Mouse (Mus musculus): ENCODE data around the gene Tenm2. TPM values are rescaled to one million over a fixed set of nuclear protein-coding genes. Genes with fewer than 3 reads are reported as not detected.

Tenm2 gene
- polyA plus RNA-seq, 1 experiment from 2014 or later: 1.4 TPM

- Histone ChIP-seq H3K27me3 (replicated peaks) (no peaks in the 10 kb centered on the region), H3K27ac (ENCODE audit: poor library complexity, severe bottlenecking) (peak overlapping the region; percentile 77; the same call in 1 of the 2 replicates)
- no peak for ATAC-seq (ENCODE audit: insufficient number of reproducible peaks, low FRiP score)
Observed at GRCm38 (mm10) chr11:36203896-36204295, 1031.9 kb downstream of the Tenm2 start.

DNA sequence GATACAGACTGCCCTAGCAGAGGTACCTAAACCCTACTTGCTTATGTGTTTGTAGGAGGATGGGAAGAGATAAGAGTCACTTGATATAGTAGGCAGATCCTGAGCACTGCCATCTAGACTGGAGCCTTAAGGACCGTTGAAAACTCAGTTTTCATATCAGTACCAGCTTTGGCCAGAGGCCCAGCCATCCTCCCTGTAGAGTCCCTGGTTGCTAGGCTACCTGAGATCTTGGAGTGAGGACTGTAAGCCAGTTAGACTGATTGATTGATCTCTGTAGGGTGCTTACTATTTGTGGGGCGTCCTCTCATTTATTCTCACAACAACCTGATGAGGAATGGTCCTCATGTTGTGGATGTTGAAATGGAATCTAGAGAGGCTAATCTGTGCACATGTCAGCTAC, 1041.4 kb downstream of the Tenm2 start:
- ATAC-seq (ENCODE audit: insufficient number of reproducible peaks, low FRiP score): no peak
- Histone ChIP-seq H3K27me3 (replicated peaks) (no peaks in the 10 kb centered on the region), H3K27ac (ENCODE audit: poor library complexity, severe bottlenecking) (no peak overlapping the region), H3K4me2 (no peak overlapping the region), H3K9ac (no peak overlapping the region), H3K4me1 (replicated peaks) (0 out of 2 replicates have a peak, but pooled peaks cover 5% of the 10 kb centered on the region), H3K9me3 (replicated peaks) (0 out of 2 replicates have a peak, but pooled peaks cover 2% of the 10 kb centered on the region), H3K36me3 (no peaks in the 10 kb centered on the region), H3K4me3 (no peak overlapping the region)
- WGBS: 46% methylated on average over 2 of the region's 2 CpGs

More at GRCm38 (mm10) chr11:36203896-36204295, 1031.9 kb downstream of the Tenm2 start:
- Histone ChIP-seq H3K4me2 (no peak overlapping the region), H3K4me3 (no peak overlapping the region), H3K4me1 (replicated peaks) (peaks cover 26% of the 10 kb centered on the region), H3K36me3 (no peaks in the 10 kb centered on the region), H3K9ac (no peak overlapping the region), H3K9me3 (replicated peaks) (no peaks in the 10 kb centered on the region)
- whole genome bisulfite sequencing: 90% methylated on average over 1 of the region's 1 CpGs

DNA sequence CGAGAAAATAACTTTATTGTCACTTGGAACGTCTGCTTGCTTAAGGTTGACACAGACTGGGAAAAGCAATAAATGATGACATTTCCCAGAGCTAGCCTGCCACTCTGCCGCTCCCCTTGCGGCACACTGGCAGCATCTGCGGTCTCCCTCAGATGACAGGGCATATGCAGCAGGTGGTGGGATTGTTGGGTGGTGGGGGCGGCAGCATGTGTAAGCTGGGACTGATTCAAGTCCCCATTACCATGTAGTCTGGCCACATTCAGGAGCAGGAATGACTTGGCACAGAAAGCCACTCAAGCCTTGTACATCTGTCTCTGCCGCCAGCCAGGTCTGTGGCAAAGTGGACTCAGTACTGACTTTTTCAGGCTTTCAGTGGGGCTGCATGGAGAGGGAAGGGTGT, 1059.7 kb downstream of the Tenm2 start:
- Histone ChIP-seq H3K9ac (no peak overlapping the region), H3K27me3 (replicated peaks) (no peaks in the 10 kb centered on the region), H3K4me3 (no peak overlapping the region), H3K9me3 (replicated peaks) (no peaks in the 10 kb centered on the region), H3K4me2 (no peak overlapping the region), H3K4me1 (replicated peaks) (no peaks in the 10 kb centered on the region), H3K36me3 (no peaks in the 10 kb centered on the region), H3K27ac (ENCODE audit: poor library complexity, severe bottlenecking) (no peak overlapping the region)
- no peak for ATAC-seq (ENCODE audit: insufficient number of reproducible peaks, low FRiP score)
- 69% methylated on average over 7 of the region's 7 CpGs for WGBS

DNA sequence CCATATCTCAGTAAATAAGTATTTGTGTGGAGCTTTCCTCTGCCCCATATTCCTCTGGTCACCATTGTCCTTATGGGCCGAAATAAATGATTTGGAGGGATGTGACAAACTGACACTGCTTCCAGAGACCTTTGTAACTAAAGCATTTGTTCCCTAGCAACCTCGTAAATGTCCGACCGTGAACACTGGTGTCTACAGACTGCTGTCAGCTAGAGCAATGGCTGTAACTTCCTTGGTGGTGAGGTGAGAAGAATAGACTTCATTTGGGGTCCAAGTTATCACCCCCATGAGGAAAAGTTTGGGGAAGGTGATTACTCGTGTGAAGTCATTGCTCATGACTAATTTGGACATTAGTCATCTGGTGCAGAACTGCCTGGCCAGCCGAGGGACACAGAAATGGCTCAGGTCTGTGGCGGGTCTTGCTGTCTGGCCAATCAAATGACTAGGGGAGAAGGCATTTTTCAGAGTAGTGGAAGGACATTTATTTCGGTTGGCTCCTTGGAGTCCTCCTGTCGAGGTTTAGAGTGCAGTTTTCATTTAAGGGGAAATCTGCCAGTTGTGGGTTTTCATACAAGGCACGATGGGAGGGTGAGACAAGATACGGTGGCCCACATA, 1062.6 kb downstream of the Tenm2 start:
- no peak overlapping the region for H3K4me2 ChIP-seq
- no peaks in the 10 kb centered on the region for H3K27me3 ChIP-seq (replicated peaks)
- no peak overlapping the region for H3K27ac ChIP-seq (ENCODE audit: poor library complexity, severe bottlenecking)
- WGBS: 73% methylated on average over 11 of the region's 11 CpGs
- no peak for ATAC-seq (ENCODE audit: insufficient number of reproducible peaks, low FRiP score)
- H3K9me3 ChIP-seq (replicated peaks): no peaks in the 10 kb centered on the region
- no peaks in the 10 kb centered on the region for H3K4me1 ChIP-seq (replicated peaks)
- H3K36me3 ChIP-seq: no peaks in the 10 kb centered on the region
- no peak overlapping the region for H3K4me3 ChIP-seq
- H3K9ac ChIP-seq: no peak overlapping the region

DNA sequence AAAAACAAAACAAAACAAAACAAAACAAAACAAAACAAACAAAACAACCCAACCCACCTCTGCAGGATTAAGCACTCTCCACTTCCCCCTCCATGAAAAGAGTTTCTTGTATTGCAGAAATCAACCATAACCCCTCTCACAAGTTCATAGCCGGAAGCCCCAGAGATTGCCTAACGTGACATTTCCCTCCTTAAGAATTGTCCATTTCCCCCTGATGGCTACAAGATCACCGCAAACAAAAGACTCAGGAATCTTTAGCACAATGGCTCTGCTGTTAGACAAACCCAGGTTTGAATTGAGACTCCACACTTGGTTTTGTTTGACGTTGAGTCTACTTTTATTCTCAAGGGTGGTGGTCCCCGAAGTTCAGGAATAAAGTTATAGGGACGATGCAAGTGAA, 1063.2 kb downstream of the Tenm2 start:
- no peak for ATAC-seq (ENCODE audit: insufficient number of reproducible peaks, low FRiP score)
- Histone ChIP-seq H3K4me1 (replicated peaks) (no peaks in the 10 kb centered on the region), H3K9me3 (replicated peaks) (no peaks in the 10 kb centered on the region), H3K27ac (ENCODE audit: poor library complexity, severe bottlenecking) (no peak overlapping the region), H3K4me3 (no peak overlapping the region), H3K36me3 (no peaks in the 10 kb centered on the region), H3K4me2 (no peak overlapping the region), H3K9ac (no peak overlapping the region), H3K27me3 (replicated peaks) (no peaks in the 10 kb centered on the region)
- WGBS: 76% methylated on average over 6 of the region's 6 CpGs

- no peak overlapping the region for H3K4me2 ChIP-seq
- H3K9ac ChIP-seq: no peak overlapping the region
- WGBS: 77% methylated on average over 7 of the region's 7 CpGs
- H3K27ac ChIP-seq (ENCODE audit: poor library complexity, severe bottlenecking): no peak overlapping the region
- no peaks in the 10 kb centered on the region for H3K27me3 ChIP-seq (replicated peaks)
- no peaks in the 10 kb centered on the region for H3K9me3 ChIP-seq (replicated peaks)
- H3K4me3 ChIP-seq: no peak overlapping the region
- no peaks in the 10 kb centered on the region for H3K4me1 ChIP-seq (replicated peaks)
- no peaks in the 10 kb centered on the region for H3K36me3 ChIP-seq
- ATAC-seq (ENCODE audit: insufficient number of reproducible peaks, low FRiP score): no peak
Observed at GRCm38 (mm10) chr11:36171991-36172390, 1063.8 kb downstream of the Tenm2 start.

DNA sequence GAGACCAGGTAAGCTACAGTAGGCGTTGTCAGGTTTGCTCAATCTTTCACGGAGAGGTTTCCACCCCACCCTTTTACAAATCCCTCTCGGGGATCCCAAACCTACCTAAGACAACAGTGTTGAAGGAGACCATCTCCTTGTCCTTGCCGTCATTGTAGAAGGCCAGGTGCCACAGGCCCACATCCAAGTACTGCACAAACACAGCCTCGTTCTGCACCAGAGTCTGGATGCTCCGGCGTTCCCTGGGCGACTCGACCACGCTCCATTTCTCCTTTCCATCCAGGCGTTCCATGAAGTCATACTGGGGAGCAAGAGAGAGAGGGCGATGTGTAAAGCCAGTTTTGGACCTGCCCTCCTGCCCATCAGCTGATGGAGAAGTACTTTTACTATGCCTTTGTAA, 1064.5 kb downstream of the Tenm2 start:
- ATAC-seq (ENCODE audit: insufficient number of reproducible peaks, low FRiP score): no peak

DNA sequence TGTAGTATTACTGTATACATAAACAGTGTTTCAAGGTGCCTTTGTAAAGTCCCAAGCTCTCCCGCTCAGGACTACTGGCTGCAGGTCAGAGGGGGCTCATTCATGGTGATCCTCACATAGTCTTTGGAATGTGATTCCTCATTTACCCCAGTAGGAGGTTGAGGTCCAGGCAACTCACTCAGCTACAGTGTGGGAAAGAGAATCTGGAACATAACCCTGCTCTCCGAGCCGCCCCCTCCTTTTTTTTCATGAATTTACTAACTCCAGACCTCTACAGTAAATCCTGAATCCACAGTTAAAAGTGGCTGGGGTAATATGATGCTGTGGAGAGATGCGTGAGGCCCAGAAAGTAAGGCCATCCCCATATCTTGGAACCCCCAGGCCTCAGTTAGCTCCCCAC, 1066.0 kb downstream of the Tenm2 start:
- no peak for ATAC-seq (ENCODE audit: insufficient number of reproducible peaks, low FRiP score)
- Histone ChIP-seq H3K4me2 (no peak overlapping the region), H3K36me3 (no peaks in the 10 kb centered on the region), H3K27ac (ENCODE audit: poor library complexity, severe bottlenecking) (no peak overlapping the region), H3K4me3 (no peak overlapping the region), H3K9ac (no peak overlapping the region), H3K4me1 (replicated peaks) (no peaks in the 10 kb centered on the region), H3K27me3 (replicated peaks) (no peaks in the 10 kb centered on the region), H3K9me3 (replicated peaks) (no peaks in the 10 kb centered on the region)
- 73% methylated on average over 4 of the region's 4 CpGs for WGBS

More for the DNA sequence above, 1064.5 kb downstream of the Tenm2 start:
- no peaks in the 10 kb centered on the region for H3K9me3 ChIP-seq (replicated peaks)
- H3K9ac ChIP-seq: no peak overlapping the region
- no peak overlapping the region for H3K4me3 ChIP-seq
- WGBS: 88% methylated on average over 12 of the region's 12 CpGs
- no peak overlapping the region for H3K4me2 ChIP-seq
- H3K27ac ChIP-seq (ENCODE audit: poor library complexity, severe bottlenecking): no peak overlapping the region
- H3K36me3 ChIP-seq: no peaks in the 10 kb centered on the region
- no peaks in the 10 kb centered on the region for H3K4me1 ChIP-seq (replicated peaks)
- H3K27me3 ChIP-seq (replicated peaks): no peaks in the 10 kb centered on the region

DNA sequence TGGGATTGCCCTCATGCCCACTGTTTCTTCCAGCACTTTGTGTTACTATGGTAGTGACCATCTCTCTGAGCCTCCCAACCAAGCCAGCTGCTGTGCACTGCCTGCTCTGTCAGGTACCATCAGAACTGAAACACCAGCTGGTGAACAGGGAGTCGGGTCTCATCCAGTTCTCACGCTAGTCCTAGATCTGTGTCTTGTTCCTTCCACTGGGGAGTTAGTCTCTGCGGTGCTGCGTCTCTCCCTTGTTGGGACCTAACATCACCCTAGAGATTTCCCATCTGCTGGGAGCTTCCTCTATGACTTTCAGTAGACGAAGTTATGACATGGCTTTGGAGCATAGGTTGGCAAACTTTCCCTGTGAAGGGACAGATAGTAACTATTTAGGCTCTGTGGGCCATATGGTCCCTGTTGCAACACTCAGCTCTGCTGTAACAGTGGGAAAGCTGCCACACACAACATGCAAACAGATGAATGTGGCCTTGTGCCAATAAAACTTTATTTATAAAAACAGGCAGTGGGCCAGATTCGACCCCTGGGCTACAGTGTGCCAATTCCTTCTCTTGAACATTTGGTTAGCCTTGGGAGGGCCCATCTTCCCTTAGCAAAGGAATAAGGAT, 1066.7 kb downstream of the Tenm2 start:
- Histone ChIP-seq H3K36me3 (no peaks in the 10 kb centered on the region), H3K4me2 (no peak overlapping the region), H3K4me3 (no peak overlapping the region), H3K27ac (ENCODE audit: poor library complexity, severe bottlenecking) (no peak overlapping the region), H3K9me3 (replicated peaks) (no peaks in the 10 kb centered on the region), H3K4me1 (replicated peaks) (no peaks in the 10 kb centered on the region), H3K9ac (no peak overlapping the region), H3K27me3 (replicated peaks) (no peaks in the 10 kb centered on the region)
- ATAC-seq (ENCODE audit: insufficient number of reproducible peaks, low FRiP score): no peak
- WGBS: 86% methylated on average over 6 of the region's 6 CpGs

DNA sequence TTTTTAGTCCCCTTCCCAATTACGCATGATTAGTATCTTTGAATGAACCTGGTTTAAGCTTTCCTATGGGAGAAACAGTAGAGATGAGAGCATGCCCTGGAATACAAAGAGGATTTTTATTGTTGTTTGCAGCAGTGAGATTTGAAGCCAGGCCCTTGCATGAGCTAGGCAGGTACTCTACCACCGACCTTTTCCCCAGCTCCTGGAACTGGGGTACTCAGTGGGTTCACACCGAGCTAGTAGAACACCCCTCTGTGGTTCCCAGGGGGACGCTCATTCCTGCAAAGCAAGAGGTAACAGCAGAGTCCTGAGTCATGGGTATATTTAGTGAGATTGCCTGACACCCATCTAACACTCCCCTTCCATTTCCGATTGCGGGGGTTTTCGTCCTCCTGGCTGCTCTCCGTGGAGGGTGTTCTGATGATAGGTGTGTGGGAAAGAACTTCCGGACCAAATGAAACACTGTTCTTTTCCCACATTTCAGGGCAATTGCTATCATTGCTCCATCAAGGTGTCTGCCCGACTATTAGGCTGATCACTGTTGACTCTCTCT, 1067.9 kb downstream of the Tenm2 start:
- Histone ChIP-seq H3K36me3 (no peaks in the 10 kb centered on the region), H3K4me2 (no peak overlapping the region), H3K4me3 (no peak overlapping the region), H3K9ac (no peak overlapping the region), H3K27me3 (replicated peaks) (no peaks in the 10 kb centered on the region), H3K4me1 (replicated peaks) (0 out of 2 replicates have a peak, but pooled peaks cover 4% of the 10 kb centered on the region), H3K9me3 (replicated peaks) (no peaks in the 10 kb centered on the region), H3K27ac (ENCODE audit: poor library complexity, severe bottlenecking) (no peak overlapping the region)
- 79% methylated on average over 10 of the region's 10 CpGs for WGBS
- no peak for ATAC-seq (ENCODE audit: insufficient number of reproducible peaks, low FRiP score)

DNA sequence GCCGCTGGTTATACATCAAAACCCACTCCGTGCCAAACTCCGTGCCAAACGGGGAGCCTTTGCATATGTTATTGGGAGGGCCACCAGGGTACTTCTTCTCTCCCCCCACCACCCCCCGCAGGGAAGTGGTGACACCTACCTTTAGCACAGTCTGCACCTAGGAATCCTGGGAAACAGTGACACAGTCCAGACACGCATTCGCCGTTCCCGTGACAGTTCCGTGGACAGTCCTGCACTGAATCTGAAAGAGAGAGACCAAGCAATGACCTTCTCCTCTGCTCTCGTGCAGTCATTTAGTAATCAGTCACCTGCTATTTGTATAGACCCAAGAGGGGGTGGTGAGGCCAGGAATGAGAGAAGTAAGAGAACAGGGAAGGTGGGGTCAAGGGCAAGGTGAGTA, 1072.2 kb downstream of the Tenm2 start:
- Histone ChIP-seq H3K9me3 (replicated peaks) (no peaks in the 10 kb centered on the region), H3K4me3 (no peak overlapping the region), H3K9ac (no peak overlapping the region), H3K4me1 (replicated peaks) (0 out of 2 replicates have a peak, but pooled peaks cover 8% of the 10 kb centered on the region), H3K4me2 (no peak overlapping the region), H3K27me3 (replicated peaks) (no peaks in the 10 kb centered on the region), H3K36me3 (no peaks in the 10 kb centered on the region), H3K27ac (ENCODE audit: poor library complexity, severe bottlenecking) (no peak overlapping the region)
- 72% methylated on average over 11 of the region's 11 CpGs for WGBS
- ATAC-seq (ENCODE audit: insufficient number of reproducible peaks, low FRiP score): no peak

Measured in heart, embryonic 12.5 days (tissue).